ENCODE assay signal across 8 mouse cellular contexts in the genomic region with DNA sequence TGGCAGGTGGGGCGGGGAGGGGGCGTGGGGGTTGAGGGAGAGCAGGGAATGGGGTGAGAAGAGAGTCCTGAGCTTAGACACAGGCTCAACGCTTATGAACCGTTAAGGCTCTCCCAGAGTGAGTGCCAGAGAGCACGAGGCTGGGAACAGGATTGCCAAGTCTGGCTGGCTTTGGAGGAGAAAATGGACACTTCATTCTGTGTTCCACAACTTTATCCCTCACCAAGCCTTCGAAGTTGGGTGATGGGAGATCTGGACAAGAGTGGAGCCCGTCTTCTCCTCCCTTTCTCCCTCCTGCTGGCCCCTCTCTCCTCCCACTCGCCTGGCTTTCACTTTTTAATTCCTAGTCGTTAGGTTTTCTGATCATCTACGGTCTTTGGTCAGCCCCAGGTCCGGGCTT. TPM values are rescaled to one million over a fixed set of nuclear protein-coding genes. Genes with fewer than 3 reads are reported as not detected.
DNase-seq lines count a peak whose midpoint lies in the region; ATAC-seq and TF ChIP-seq lines count a peak whose summit lies in the region.

No protein-coding gene starts in this region.

- no peak overlapping the region for H3ac ChIP-seq in myocyte (ENCODE audit: control insufficient read depth, insufficient read length)

- no peak for ATAC-seq in kidney, embryonic 16.5 days (ENCODE audit: low FRiP score, low TSS enrichment)
- no peak for ATAC-seq in embryonic facial prominence, embryonic 11.5 days (replicated peaks; ENCODE audit: insufficient number of reproducible peaks, low FRiP score, low TSS enrichment, low read depth)
- peak; percentile 7; the same call in 1 of the 2 replicates for ATAC-seq in hindbrain, embryonic 16.5 days
- no peak for ATAC-seq in megakaryocyte-erythroid progenitor cell, adult 5-6 weeks (replicated peaks; ENCODE audit: low FRiP score, low TSS enrichment, poor library complexity, severe bottlenecking)

- peak overlapping the region; percentile 90 for H3K4me2 ChIP-seq in kidney, embryonic 16.5 days (replicated peaks; ENCODE audit: low read depth, low read length)
- peak overlapping the region; percentile 89 for H3K4me2 ChIP-seq in embryonic facial prominence, embryonic 11.5 days (ENCODE audit: low read depth, low read length)
- peak overlapping the region; percentile 100 for H3K4me2 ChIP-seq in hindbrain, embryonic 16.5 days (ENCODE audit: low read length)
- H3K4me2 ChIP-seq in myocyte (ENCODE audit: low read depth): peak overlapping the region; percentile 60

- H3K9me3 ChIP-seq in kidney, embryonic 16.5 days (ENCODE audit: low read length): no peaks in the 10 kb centered on the region
- no peaks in the 10 kb centered on the region for H3K9me3 ChIP-seq in embryonic facial prominence, embryonic 11.5 days (replicated peaks; ENCODE audit: control insufficient read depth, low read length)
- no peaks in the 10 kb centered on the region for H3K9me3 ChIP-seq in hindbrain, embryonic 16.5 days (ENCODE audit: control insufficient read depth, low read length)

- no peak for DNase-seq in kidney, postnatal 14 days
- DNase-seq in embryonic facial prominence, embryonic 11.5 days (ENCODE audit: low spot score): no peak
- no peak for DNase-seq in layer of hippocampus, postnatal 36 days
- no peak for DNase-seq in cerebellum, postnatal 25 days

- 0 out of 2 replicates have a peak overlapping the region, but pooled peaks have one; percentile 43 for H3K9ac ChIP-seq in kidney, embryonic 16.5 days (replicated peaks; ENCODE audit: low read length)
- H3K9ac ChIP-seq in embryonic facial prominence, embryonic 11.5 days (replicated peaks; ENCODE audit: low read length): no peak overlapping the region; the same call in 1 of the 2 replicates
- 0 out of 2 replicates have a peak overlapping the region, but pooled peaks have one; percentile 66 for H3K9ac ChIP-seq in hindbrain, embryonic 16.5 days (ENCODE audit: low read depth, low read length)

- 15% methylated on average over 11 of the region's 11 CpGs for WGBS in kidney, embryonic 16.5 days
- 24% methylated on average over 11 of the region's 11 CpGs for WGBS in embryonic facial prominence, embryonic 11.5 days
- 21% methylated on average over 11 of the region's 11 CpGs for WGBS in hindbrain, embryonic 16.5 days

- no peak for TF ChIP-seq POLR2A in myocyte (IDR thresholded peaks at IDR 0.05; ENCODE audit: insufficient read length, low read depth)

- H3K36me3 ChIP-seq in kidney, embryonic 16.5 days (ENCODE audit: insufficient read depth, low read length): no peaks in the 10 kb centered on the region
- no peaks in the 10 kb centered on the region for H3K36me3 ChIP-seq in embryonic facial prominence, embryonic 11.5 days (replicated peaks; ENCODE audit: control insufficient read depth, insufficient read depth, low read depth, low read length)
- no peaks in the 10 kb centered on the region for H3K36me3 ChIP-seq in hindbrain, embryonic 16.5 days (ENCODE audit: control insufficient read depth, insufficient read depth, low read length)
- H3K36me3 ChIP-seq in myocyte (ENCODE audit: control insufficient read depth, insufficient read depth): no peaks in the 10 kb centered on the region

- H3K79me2 ChIP-seq in myocyte (ENCODE audit: control insufficient read depth, insufficient read depth): no peaks in the 10 kb centered on the region

- peaks cover 7% of the 10 kb centered on the region; the same call in 1 of the 2 replicates for H3K27me3 ChIP-seq in kidney, embryonic 16.5 days (ENCODE audit: insufficient read depth, low read length)
- H3K27me3 ChIP-seq in embryonic facial prominence, embryonic 11.5 days (ENCODE audit: control insufficient read depth, insufficient read depth, low read length): no peaks in the 10 kb centered on the region
- peaks cover 6% of the 10 kb centered on the region for H3K27me3 ChIP-seq in hindbrain, embryonic 16.5 days (replicated peaks; ENCODE audit: control insufficient read depth, insufficient read depth, low read length)
- H3K27me3 ChIP-seq in myocyte (ENCODE audit: control insufficient read depth, insufficient read depth, insufficient read length): peaks cover 42% of the 10 kb centered on the region

- H3K4me3 ChIP-seq in kidney, embryonic 16.5 days (ENCODE audit: low read length): peak overlapping the region; percentile 62
- H3K4me3 ChIP-seq in embryonic facial prominence, embryonic 11.5 days (ENCODE audit: low read depth, low read length): peak overlapping the region; percentile 48
- H3K4me3 ChIP-seq in hindbrain, embryonic 16.5 days (ENCODE audit: low read length): peak overlapping the region; percentile 69
- H3K4me3 ChIP-seq in myocyte: no peak overlapping the region

- no peak overlapping the region for H3K27ac ChIP-seq in kidney, embryonic 16.5 days (ENCODE audit: low read length)
- H3K27ac ChIP-seq in embryonic facial prominence, embryonic 11.5 days (replicated peaks; ENCODE audit: low read depth, low read length): no peak overlapping the region
- H3K27ac ChIP-seq in hindbrain, embryonic 16.5 days (ENCODE audit: low read depth, low read length): no peak overlapping the region

- peaks cover 9% of the 10 kb centered on the region; the same call in 1 of the 2 replicates for H3K4me1 ChIP-seq in kidney, embryonic 16.5 days (ENCODE audit: insufficient read depth, low read length)
- no peaks in the 10 kb centered on the region; the same call in 1 of the 2 replicates for H3K4me1 ChIP-seq in embryonic facial prominence, embryonic 11.5 days (ENCODE audit: control insufficient read depth, insufficient read depth, low read length)
- H3K4me1 ChIP-seq in hindbrain, embryonic 16.5 days (ENCODE audit: control insufficient read depth, insufficient read depth, low read depth, low read length): peaks cover 5% of the 10 kb centered on the region

TF ChIP-seq in myocyte, 11 proteins besides CTCF, POLR2A, EP300 and RAD21:
- no peak for TF ChIP-seq TCF12 (IDR thresholded peaks at IDR 0.05; ENCODE audit: insufficient read depth, poor library complexity, severe bottlenecking)
- no peak for TF ChIP-seq E2F4 (IDR thresholded peaks at IDR 0.05; ENCODE audit: insufficient read depth)
- TF ChIP-seq TCF3 (IDR thresholded peaks at IDR 0.05; ENCODE audit: insufficient read length, low read depth): no peak
- no peak for TF ChIP-seq MYOD1 (IDR thresholded peaks at IDR 0.05; ENCODE audit: control insufficient read depth in 1 of 3, insufficient read length in 2 of 3, low read depth in 2 of 3)
- TF ChIP-seq CEBPB (IDR thresholded peaks at IDR 0.05; ENCODE audit: insufficient read depth, poor library complexity, severe bottlenecking): no peak
- no peak for TF ChIP-seq MAX (IDR thresholded peaks at IDR 0.05; ENCODE audit: low read depth)
- TF ChIP-seq SRF (IDR thresholded peaks at IDR 0.05; ENCODE audit: control insufficient read depth, insufficient read length, low read depth): no peak
- TF ChIP-seq MYOG (IDR thresholded peaks at IDR 0.05; ENCODE audit: control insufficient read depth in 1 of 3, insufficient read depth in 1 of 3, insufficient read length in 2 of 3, low read depth in 2 of 3): no peak
- TF ChIP-seq USF1 (IDR thresholded peaks at IDR 0.05; ENCODE audit: low read depth): no peak

RNA-seq across cellular contexts. Expression of a gene that starts 0.6 kb away (rescaled TPM):
- polyA plus RNA-seq in kidney, embryonic 16.5 days (2015; fragmentation: Nextera tagmentation; extraction: Ambion mirVana): 8.5 and 9.5 TPM in 2 replicates
- polyA plus RNA-seq in embryonic facial prominence, embryonic 11.5 days (2014; fragmentation: Nextera tagmentation; extraction: Ambion mirVana): 2.1 and 2.4 TPM in 2 replicates
- polyA plus RNA-seq in hindbrain, embryonic 16.5 days (2015; fragmentation: Nextera tagmentation; extraction: Ambion mirVana): 0.94 and 1.2 TPM in 2 replicates
- 0.02 TPM for polyA plus RNA-seq in myocyte (2012; fragmentation: generic; extraction: Trizol)
- total RNA-seq in layer of hippocampus, postnatal 36 days (2021): 1 to 10 TPM; 8.0 to 8.4 TPM
- total RNA-seq in megakaryocyte-erythroid progenitor cell, adult 5-6 weeks (2014; fragmentation: Nextera tagmentation): 0.37 and 4.9 TPM in 2 replicates
- 0.57 and 1.4 TPM in 2 replicates for total RNA-seq in megakaryocyte-erythroid progenitor cell, adult 5-6 weeks (2017)

RNA-seq across cellular contexts. Expression of a gene that starts 25.1 kb away (rescaled TPM):
- 1.7 and 2.1 TPM in 2 replicates for polyA plus RNA-seq in kidney, embryonic 16.5 days (2015; fragmentation: Nextera tagmentation; extraction: Ambion mirVana)
- 0.11 TPM in 1 of 2 replicates, not detected in the other for polyA plus RNA-seq in embryonic facial prominence, embryonic 11.5 days (2014; fragmentation: Nextera tagmentation; extraction: Ambion mirVana)
- 0.06 TPM in 1 of 2 replicates, not detected in the other for polyA plus RNA-seq in hindbrain, embryonic 16.5 days (2015; fragmentation: Nextera tagmentation; extraction: Ambion mirVana)
- polyA plus RNA-seq in myocyte (2012; fragmentation: generic; extraction: Trizol): 0.38 TPM
- total RNA-seq in layer of hippocampus, postnatal 36 days (2021): under 1 TPM; 0.28 to 0.77 TPM
- not detected in 2 replicates for total RNA-seq in megakaryocyte-erythroid progenitor cell, adult 5-6 weeks (2014; fragmentation: Nextera tagmentation)
- total RNA-seq in megakaryocyte-erythroid progenitor cell, adult 5-6 weeks (2017): not detected in 2 replicates

RNA-seq across cellular contexts. Expression of a gene that starts 26.8 kb away (rescaled TPM):
- polyA plus RNA-seq in kidney, embryonic 16.5 days (2015; fragmentation: Nextera tagmentation; extraction: Ambion mirVana): 0.49 and 1.2 TPM in 2 replicates
- polyA plus RNA-seq in embryonic facial prominence, embryonic 11.5 days (2014; fragmentation: Nextera tagmentation; extraction: Ambion mirVana): 0.20 TPM in 1 of 2 replicates, not detected in the other
- not detected in 2 replicates for polyA plus RNA-seq in hindbrain, embryonic 16.5 days (2015; fragmentation: Nextera tagmentation; extraction: Ambion mirVana)
- polyA plus RNA-seq in myocyte (2012; fragmentation: generic; extraction: Trizol): 1.1 TPM
- under 1 TPM in 1 of 2 experiments, not detected in 1; 0.65 TPM for total RNA-seq in layer of hippocampus, postnatal 36 days (2021)
- not detected in 2 replicates for total RNA-seq in megakaryocyte-erythroid progenitor cell, adult 5-6 weeks (2014; fragmentation: Nextera tagmentation)
- not detected in 2 replicates for total RNA-seq in megakaryocyte-erythroid progenitor cell, adult 5-6 weeks (2017)

RNA-seq across cellular contexts. Expression of a gene that starts 58.7 kb away (rescaled TPM):
- polyA plus RNA-seq in kidney, embryonic 16.5 days (2015; fragmentation: Nextera tagmentation; extraction: Ambion mirVana): 190 and 194 TPM in 2 replicates
- polyA plus RNA-seq in embryonic facial prominence, embryonic 11.5 days (2014; fragmentation: Nextera tagmentation; extraction: Ambion mirVana): 108 and 129 TPM in 2 replicates
- polyA plus RNA-seq in hindbrain, embryonic 16.5 days (2015; fragmentation: Nextera tagmentation; extraction: Ambion mirVana): 140 and 145 TPM in 2 replicates
- polyA plus RNA-seq in myocyte (2012; fragmentation: generic; extraction: Trizol): 122 TPM
- total RNA-seq in layer of hippocampus, postnatal 36 days (2021): 100 to 1,000 TPM; 201 to 209 TPM
- total RNA-seq in megakaryocyte-erythroid progenitor cell, adult 5-6 weeks (2014; fragmentation: Nextera tagmentation): 40.4 and 44.0 TPM in 2 replicates
- total RNA-seq in megakaryocyte-erythroid progenitor cell, adult 5-6 weeks (2017): 26.4 and 51.9 TPM in 2 replicates
